Mouse (Mus musculus) bone marrow macrophage, adult 2 months (primary cell): ENCODE measurements around the gene Tbc1d10b. TPM values are rescaled to one million over a fixed set of nuclear protein-coding genes. Genes with fewer than 3 reads are reported as not detected.
"Not testable (repeated sequence)": the region's sequence is repeated elsewhere in the genome, so short reads cannot be mapped to it uniquely, and the experiment has no call there.

Source experiments
- H3K27ac ChIP-seq: 2 replicates; pipeline ENCODE4 v1.5.1; 2012; ENCODE audit warnings: low read depth, low read length; ENCODE audit not compliant: insufficient read depth
- H3K4me1 ChIP-seq: 2 replicates; pipeline ENCODE4 v1.6.1; 2012; ENCODE audit warnings: low read length; ENCODE audit not compliant: control insufficient read depth, insufficient read depth
- H3K4me3 ChIP-seq: 2 replicates; pipeline ENCODE4 v1.5.1; 2012; ENCODE audit warnings: mild to moderate bottlenecking, low read length, moderate library complexity; ENCODE audit not compliant: insufficient read depth
- CTCF ChIP-seq: IDR thresholded peaks from 2 replicates; pipeline ENCODE4 v1.5.1; 2012; ENCODE audit warnings: low read depth, mild to moderate bottlenecking, low read length, moderate library complexity
- POLR2A ChIP-seq: IDR thresholded peaks from 2 replicates; pipeline ENCODE4 v1.6.1; 2012; ENCODE audit warnings: mild to moderate bottlenecking, low read depth, low read length, borderline replicate concordance
- polyA plus RNA-seq: library from polyadenylated mRNA; stranded (reverse); fragments of >200 nt; gene quantifications from 2 replicates; pipeline ENCODE4 v1.2.4, GENCODE M21; 2012; ENCODE audit not compliant: missing spikeins, insufficient read depth, insufficient read length

The Tbc1d10b gene
- polyA plus RNA-seq, 1 experiment: 71.7 TPM

DNA sequence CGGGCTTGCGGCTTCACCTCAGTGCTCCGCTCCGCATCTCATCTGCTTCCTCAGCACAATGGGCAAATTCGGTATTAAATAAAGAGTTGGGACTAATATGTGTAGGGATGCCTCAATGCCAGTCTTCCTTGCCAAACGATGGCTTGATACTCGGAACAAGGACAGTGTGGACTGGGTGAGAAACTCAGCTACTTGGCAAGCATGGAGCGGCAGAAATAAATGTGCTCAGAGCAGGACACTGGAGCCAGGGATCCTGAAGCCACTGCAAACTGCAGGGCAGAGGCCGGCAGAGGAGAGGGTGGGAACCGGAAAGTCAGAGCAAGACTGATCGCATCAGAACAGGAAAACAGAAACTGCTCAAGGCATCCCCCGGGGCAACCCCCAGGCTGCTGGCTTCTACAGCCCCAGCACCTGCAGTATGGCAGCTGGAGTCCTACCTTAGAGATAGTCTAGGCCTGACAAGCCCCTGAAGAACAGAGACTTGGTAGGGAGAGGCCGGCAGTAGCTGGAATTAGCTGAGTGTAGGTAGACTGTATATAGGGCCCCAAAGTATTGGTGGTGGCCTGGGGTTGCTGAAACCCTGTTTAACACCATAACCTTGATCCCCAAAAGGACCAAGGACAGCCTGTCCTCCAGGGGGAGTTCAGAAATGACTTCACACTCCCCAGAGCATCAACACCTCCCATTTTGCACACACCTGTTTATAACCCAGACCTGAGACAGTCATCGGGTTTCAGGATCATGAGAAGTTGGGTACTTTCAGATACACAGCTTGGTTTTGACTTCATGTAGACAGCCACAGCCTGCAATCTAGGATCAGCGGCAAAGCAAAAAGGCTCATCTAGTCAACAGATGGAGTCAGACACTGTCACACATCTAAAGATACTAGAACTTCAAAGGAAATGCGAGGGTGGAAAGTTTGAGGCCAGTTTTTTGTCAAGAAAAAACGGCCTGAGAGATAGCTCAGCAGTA lies 19.7 kb downstream of the Tbc1d10b start:
- Histone ChIP-seq H3K4me3 (no peak overlapping the region), H3K27ac (no peak overlapping the region), H3K4me1 (peaks cover 17% of the 10 kb centered on the region)
- TF ChIP-seq CTCF (no peak), POLR2A (no peak)

- TF ChIP-seq POLR2A (no peak), CTCF (no peak)
- H3K27ac ChIP-seq: no peak overlapping the region
- peaks cover 17% of the 10 kb centered on the region for H3K4me1 ChIP-seq
- no peak overlapping the region for H3K4me3 ChIP-seq
Observed at GRCm38 (mm10) chr7:127187351-127187750, 20.9 kb downstream of the Tbc1d10b start.

DNA sequence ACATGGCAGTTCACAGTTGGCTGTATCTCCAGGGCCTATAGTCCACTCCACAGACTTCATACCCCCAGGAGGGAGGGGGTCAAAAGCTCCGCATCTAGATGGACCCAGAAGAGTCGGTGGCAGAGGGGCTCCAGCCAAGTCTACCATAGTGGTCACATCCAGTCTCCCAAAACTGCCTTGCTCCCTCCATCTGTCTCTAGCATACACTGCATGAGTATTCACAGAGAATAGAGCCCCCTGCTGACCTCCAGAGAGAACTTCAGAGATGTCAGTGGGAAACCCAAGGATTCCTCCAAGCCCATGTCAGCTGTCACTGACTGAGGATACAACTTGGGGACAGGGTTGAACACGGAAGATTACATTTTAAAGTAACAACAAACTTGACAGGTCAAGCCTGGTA lies 22.7 kb downstream of the Tbc1d10b start:
- TF ChIP-seq POLR2A: no peak
- peak; percentile 29; the same call in 1 of the 2 replicates for TF ChIP-seq CTCF
- H3K4me3 ChIP-seq: no peak overlapping the region
- peaks cover 26% of the 10 kb centered on the region for H3K4me1 ChIP-seq
- peak overlapping the region; percentile 56 for H3K27ac ChIP-seq

DNA sequence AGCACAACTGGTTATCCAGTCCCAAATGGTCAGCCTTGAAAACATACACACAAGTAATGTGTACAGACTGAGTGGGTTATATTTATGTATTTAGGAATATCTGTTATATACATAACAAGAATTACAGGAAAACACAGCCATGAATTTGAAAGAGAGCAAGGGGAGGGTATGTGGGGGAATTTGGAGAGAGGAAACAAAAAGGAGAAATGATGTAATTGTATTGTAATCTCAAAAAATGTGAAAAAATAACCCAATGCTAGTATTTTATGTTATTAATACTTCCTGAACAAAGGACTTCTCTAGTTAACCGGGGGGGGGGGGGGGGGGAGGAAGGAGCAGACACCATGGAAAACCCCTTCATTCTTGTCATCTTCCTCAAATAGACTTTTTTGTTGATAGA lies 23.5 kb downstream of the Tbc1d10b start:
- TF ChIP-seq POLR2A (no peak), CTCF (no peak)
- no peak overlapping the region for H3K4me3 ChIP-seq
- H3K4me1 ChIP-seq: peaks cover 30% of the 10 kb centered on the region
- H3K27ac ChIP-seq: peak overlapping the region; percentile 56

GRCm38 (mm10) chr7:127183828-127184227 lies 24.4 kb downstream of the Tbc1d10b start:
- Histone ChIP-seq H3K4me3 (no peak overlapping the region), H3K4me1 (peaks cover 30% of the 10 kb centered on the region)

GRCm38 (mm10) chr7:127183345-127183744 lies 24.9 kb downstream of the Tbc1d10b start:
- H3K4me3 ChIP-seq: no peak overlapping the region
- TF ChIP-seq CTCF: no peak
- no peak for TF ChIP-seq POLR2A
- H3K4me1 ChIP-seq: peaks cover 32% of the 10 kb centered on the region
- no peak overlapping the region for H3K27ac ChIP-seq

More at GRCm38 (mm10) chr7:127183828-127184227, 24.4 kb downstream of the Tbc1d10b start:
- peak; percentile 32; the same call in 1 of the 2 replicates for TF ChIP-seq CTCF
- no peak for TF ChIP-seq POLR2A
- H3K27ac ChIP-seq: no peak overlapping the region

- not testable (repeated sequence) for H3K27ac ChIP-seq, H3K4me3 ChIP-seq
- peaks cover 45% of the 10 kb centered on the region for H3K4me1 ChIP-seq
Observed at GRCm38 (mm10) chr7:127181724-127182123, 26.5 kb downstream of the Tbc1d10b start.

- no peak overlapping the region for H3K4me3 ChIP-seq
- peaks cover 42% of the 10 kb centered on the region for H3K4me1 ChIP-seq
- H3K27ac ChIP-seq: no peak overlapping the region
- no peak for TF ChIP-seq CTCF
- no peak for TF ChIP-seq POLR2A
Observed at GRCm38 (mm10) chr7:127180783-127181182, 27.5 kb downstream of the Tbc1d10b start.

DNA sequence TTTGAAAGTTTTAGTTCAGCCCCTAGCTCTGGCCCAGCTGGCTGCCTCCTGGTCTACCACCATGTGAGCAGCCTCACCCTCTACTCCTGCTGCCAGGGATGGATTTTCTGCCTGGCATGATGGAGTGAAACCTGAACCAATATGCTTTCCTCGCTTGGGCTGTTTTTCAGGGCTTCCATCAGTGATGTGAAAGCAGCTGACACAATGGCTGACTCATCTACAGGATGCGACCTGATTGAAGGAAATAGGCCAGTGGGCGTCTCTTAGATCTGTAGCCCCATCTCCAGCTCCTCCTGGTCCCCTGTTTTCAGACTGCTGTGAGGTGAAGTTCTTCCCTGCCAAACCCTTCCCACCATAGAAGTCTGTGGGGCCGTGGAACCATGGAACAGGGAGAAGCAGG lies 31.3 kb downstream of the Tbc1d10b start:
- Histone ChIP-seq H3K27ac (no peak overlapping the region), H3K4me1 (peaks cover 28% of the 10 kb centered on the region), H3K4me3 (no peak overlapping the region)
- TF ChIP-seq CTCF (no peak), POLR2A (no peak)

DNA sequence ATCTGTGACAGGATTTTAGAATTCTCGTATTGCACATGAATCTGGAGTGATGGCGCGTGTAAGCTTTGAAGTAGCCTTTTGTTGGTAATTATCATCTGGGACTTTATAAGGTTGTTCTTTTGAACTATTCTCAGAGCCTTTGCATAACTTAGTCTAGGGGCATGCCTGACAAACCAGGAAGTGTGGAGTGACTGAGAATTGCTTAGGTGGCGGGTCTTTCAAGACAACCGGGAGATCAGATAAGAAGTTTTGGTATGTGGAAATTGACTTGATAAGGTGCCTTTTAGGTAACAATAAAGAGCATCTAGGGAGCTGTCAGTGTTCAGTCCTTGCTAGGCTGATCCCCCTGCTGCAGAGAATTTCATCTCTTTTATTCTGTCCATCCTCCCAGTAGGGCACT lies 41.8 kb downstream of the Tbc1d10b start:
- Histone ChIP-seq H3K4me3 (no peak overlapping the region), H3K27ac (peak overlapping the region; percentile 67), H3K4me1 (peaks cover 42% of the 10 kb centered on the region)
- no peak for TF ChIP-seq POLR2A
- TF ChIP-seq CTCF: no peak
